Mouse (Mus musculus) brain, embryonic 14.5 days (tissue): ENCODE data around the gene Cst3.

Source experiments
- CTCF ChIP-seq: fragments of 200-500 bp; IDR thresholded peaks from 2 replicates; pipeline ENCODE4 v1.5.1; 2012; ENCODE audit warnings: inconsistent platforms, mild to moderate bottlenecking, moderate library complexity, borderline replicate concordance; ENCODE audit not compliant: insufficient read depth, insufficient read length; ENCODE audit errors: extremely low read depth
- POLR2A ChIP-seq: fragments of 200-500 bp; IDR thresholded peaks from 2 replicates; pipeline ENCODE4 v1.6.1; 2012; ENCODE audit warnings: mild to moderate bottlenecking, inconsistent platforms, borderline replicate concordance; ENCODE audit not compliant: poor library complexity, insufficient read depth, insufficient read length, severe bottlenecking; ENCODE audit errors: extremely low read depth

DNA sequence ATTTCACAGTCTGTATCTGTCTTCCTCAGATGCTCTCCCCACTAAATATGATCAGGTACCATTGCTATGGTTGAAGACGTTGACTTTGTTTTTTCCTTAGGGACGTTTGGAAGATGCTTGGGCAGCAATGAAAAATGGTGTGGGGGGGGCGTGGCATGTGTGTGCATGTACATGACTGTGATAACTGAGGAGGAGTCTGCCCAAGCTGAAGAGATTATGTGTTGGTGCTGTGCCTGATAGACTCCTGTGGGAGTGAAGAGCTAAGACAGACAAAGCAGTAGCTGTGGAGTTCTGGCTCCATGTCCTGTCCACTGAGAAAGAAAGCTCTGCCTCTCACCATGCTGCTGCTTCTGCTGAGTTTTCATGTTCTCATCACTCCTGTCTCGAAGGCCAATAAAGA lies 40.6 kb downstream of the Cst3 start, which contains the start of gene Cst9:
- TF ChIP-seq POLR2A (no peak), CTCF (no peak)
